8 mouse cellular contexts compared by ENCODE assay signal in genomic region chr11:8534893-8535292, GRCm38 (mm10).
DNase-seq lines count a peak whose midpoint lies in the region; TF ChIP-seq lines count a peak whose summit lies in the region.

No protein-coding gene starts in this region.

- H3K9ac ChIP-seq in ES-Bruce4 (ENCODE audit: low read depth, poor library complexity, severe bottlenecking): no peak overlapping the region

- no peaks in the 10 kb centered on the region for H3K9me3 ChIP-seq in ES-Bruce4 (replicated peaks; ENCODE audit: control insufficient read depth, insufficient read depth, low read length, poor library complexity, severe bottlenecking)
- no peaks in the 10 kb centered on the region for H3K9me3 ChIP-seq in embryonic facial prominence, embryonic 10.5 days
- H3K9me3 ChIP-seq in hindbrain, embryonic 10.5 days: no peaks in the 10 kb centered on the region

- TF ChIP-seq POLR2A in ES-Bruce4 (IDR thresholded peaks at IDR 0.05; ENCODE audit: insufficient read depth, low read length): no peak

- DNase-seq in adrenal gland, postnatal 10 days: peak; percentile 83
- peak; percentile 75 for DNase-seq in embryonic facial prominence, embryonic 10.5 days (ENCODE audit: low spot score)
- DNase-seq in hindbrain, embryonic 10.5 days (ENCODE audit: low spot score): peak; percentile 68
- DNase-seq in layer of hippocampus, adult 9-10 months (ENCODE audit: low spot score): peak; percentile 30
- peak; percentile 78 for DNase-seq in lung, postnatal 14 days
- peak; percentile 81 to 86 for DNase-seq in right cerebral cortex, adult 2 months (ENCODE audit: low spot score in 2 of 2)
- peak; percentile 69 to 72 for DNase-seq in urinary bladder, postnatal 36 days (ENCODE audit: low spot score in 2 of 2)

- no peaks in the 10 kb centered on the region for H3K27me3 ChIP-seq in ES-Bruce4 (ENCODE audit: control insufficient read depth, insufficient read depth, low read length, poor library complexity, severe bottlenecking)
- H3K27me3 ChIP-seq in embryonic facial prominence, embryonic 10.5 days (replicated peaks; ENCODE audit: low read depth, poor library complexity, severe bottlenecking): no peaks in the 10 kb centered on the region
- H3K27me3 ChIP-seq in hindbrain, embryonic 10.5 days (ENCODE audit: insufficient read depth, poor library complexity, severe bottlenecking): no peaks in the 10 kb centered on the region

- H3K4me3 ChIP-seq in ES-Bruce4 (ENCODE audit: low read depth, low read length): no peak overlapping the region
- H3K4me3 ChIP-seq in embryonic facial prominence, embryonic 10.5 days: no peak overlapping the region
- no peak overlapping the region for H3K4me3 ChIP-seq in hindbrain, embryonic 10.5 days

- H3K4me1 ChIP-seq in ES-Bruce4 (ENCODE audit: control insufficient read depth, insufficient read depth, low read length): no peaks in the 10 kb centered on the region
- H3K4me1 ChIP-seq in embryonic facial prominence, embryonic 10.5 days: no peaks in the 10 kb centered on the region
- H3K4me1 ChIP-seq in hindbrain, embryonic 10.5 days (replicated peaks): peaks cover 10% of the 10 kb centered on the region

- H3K36me3 ChIP-seq in ES-Bruce4 (ENCODE audit: control insufficient read depth, insufficient read depth, low read length, poor library complexity, severe bottlenecking): peaks cover 12% of the 10 kb centered on the region
- H3K36me3 ChIP-seq in embryonic facial prominence, embryonic 10.5 days (replicated peaks): peaks cover 81% of the 10 kb centered on the region
- 0 out of 2 replicates have a peak, but pooled peaks cover 11% of the 10 kb centered on the region for H3K36me3 ChIP-seq in hindbrain, embryonic 10.5 days

- peak; percentile 72 for TF ChIP-seq CTCF in ES-Bruce4 (IDR thresholded peaks at IDR 0.05; ENCODE audit: low read depth, low read length)

- WGBS in embryonic facial prominence, embryonic 10.5 days: 25% methylated on average over 4 of the region's 4 CpGs
- WGBS in hindbrain, embryonic 10.5 days: 26% methylated on average over 4 of the region's 4 CpGs

- no peak overlapping the region for H3K27ac ChIP-seq in ES-Bruce4 (ENCODE audit: insufficient read depth, low read length)
- H3K27ac ChIP-seq in embryonic facial prominence, embryonic 10.5 days (replicated peaks): no peak overlapping the region
- H3K27ac ChIP-seq in hindbrain, embryonic 10.5 days: no peak overlapping the region

- no peak for TF ChIP-seq EP300 in ES-Bruce4 (IDR thresholded peaks at IDR 0.05; ENCODE audit: insufficient read depth, low read depth, low read length)

Comparison
In these comparisons a context has a peak if more than half of its experiments do, and no peak if none do; other contexts are left out.
1. DNase-seq: peak in every context shown above with its lines; median percentile 84 in right cerebral cortex, adult 2 months; 83 in adrenal gland, postnatal 10 days; 78 in lung, postnatal 14 days; 75 in embryonic facial prominence, embryonic 10.5 days; 70 in urinary bladder, postnatal 36 days; 68 in hindbrain, embryonic 10.5 days; 30 in layer of hippocampus, adult 9-10 months.